Mouse (Mus musculus) left cerebral cortex, postnatal 10 days (tissue): ENCODE data around the gene Gnl3. TPM values are rescaled to one million over a fixed set of nuclear protein-coding genes. Genes with fewer than 3 reads are reported as not detected.
A peak's percentile ranks its signal among the peaks of the same experiment; 100 is the strongest.

Experiments used
- DNase-seq, 2 experiments: peaks; one replicate each; pipeline ENCODE4 v3.0.0; 2021 to 2022; ENCODE audit warnings: low spot score in 2 of 2, mixed read lengths in 1 of 2; ENCODE audit errors: extremely low spot score in 1 of 2
- intact Hi-C: fragments of 180-260 bp; cut with DNase I; formaldehyde crosslinking; loops from one replicate; pipeline ENCODE4 v1.15.1; 2025
- total RNA-seq, 2 experiments: library from RNA; stranded (reverse); gene quantifications; 2 replicates each; pipeline ENCODE4 v1.2.3; 2021

Gnl3 gene
- total RNA-seq, 2 experiments from 2014 or later, result 46.0 to 60.3 TPM

- DNase-seq, result peak; percentile 29 to 56
- intact Hi-C loops, result no loop called here
Measured at GRCm38 (mm10) chr14:30974204-30974603, 44.7 kb downstream of the Gnl3 start.

Other genes with a start within 250 kb of the Gnl3 start
- 10 to 100 TPM; 22.6 to 24.3 TPM for gene Tmem110, start 193.6 kb downstream of the Gnl3 start, total RNA-seq
- gene Mustn1, start 140.0 kb downstream of the Gnl3 start, total RNA-seq, result 1 to 10 TPM; 2.2 to 2.8 TPM
- gene Itih4, start 132.7 kb downstream of the Gnl3 start, total RNA-seq, result under 1 TPM in 1 of 2 experiments, not detected in 1; 0.32 TPM
- 1 to 10 TPM; 6.3 to 7.6 TPM for gene Itih3, start 95.4 kb downstream of the Gnl3 start, total RNA-seq
- gene Itih1, start 75.9 kb downstream of the Gnl3 start, total RNA-seq, result not detected
- 10 to 100 TPM; 12.8 to 14.4 TPM for gene Nek4, start 67.8 kb downstream of the Gnl3 start, total RNA-seq
- 10 to 100 TPM; 33.9 to 37.1 TPM for gene Glt8d1, start 17.8 kb downstream of the Gnl3 start, total RNA-seq
- 100 to 1,000 TPM; 176 to 187 TPM for gene Spcs1, start 17.5 kb downstream of the Gnl3 start, total RNA-seq
- gene Pbrm1, start within 50 bp of the Gnl3 start, total RNA-seq, result 10 to 100 TPM; 66.7 to 72.3 TPM
- 10 to 100 TPM; 22.9 to 24.9 TPM for gene Smim4, start 109.8 kb upstream of the Gnl3 start, total RNA-seq
- gene Nt5dc2, start 111.9 kb upstream of the Gnl3 start, total RNA-seq, result 1 to 10 TPM; 6.6 to 8.5 TPM
- gene Stab1, start 149.5 kb upstream of the Gnl3 start, total RNA-seq, result 10 to 100 TPM; 24.3 to 29.6 TPM
- gene Tnnc1, start 189.2 kb upstream of the Gnl3 start, total RNA-seq, result 1 to 10 TPM; 2.9 to 3.7 TPM
- 100 to 1,000 TPM; 412 to 432 TPM for gene Nisch, start 197.8 kb upstream of the Gnl3 start, total RNA-seq
- 1 to 10 TPM; 3.6 to 4.4 TPM for gene Sema3g, start 198.7 kb upstream of the Gnl3 start, total RNA-seq
- 1 to 10 TPM; 5.0 to 5.3 TPM for gene Phf7, start 232.2 kb upstream of the Gnl3 start, total RNA-seq
- gene Bap1, start 232.3 kb upstream of the Gnl3 start, total RNA-seq, result 100 to 1,000 TPM; 125 to 130 TPM